Mouse (Mus musculus) lung, postnatal 0 days (tissue): Measurements from ENCODE around the gene Pygm.

Experiments
- CTCF ChIP-seq: IDR thresholded peaks from 2 replicates; pipeline ENCODE4 v1.5.1; 2016; ENCODE audit warnings: antibody characterized with exemption, mild to moderate bottlenecking
- EP300 ChIP-seq: IDR thresholded peaks from 2 replicates; pipeline ENCODE4 v1.6.1; 2016; ENCODE audit warnings: antibody characterized with exemption, mild to moderate bottlenecking, control low read depth

DNA sequence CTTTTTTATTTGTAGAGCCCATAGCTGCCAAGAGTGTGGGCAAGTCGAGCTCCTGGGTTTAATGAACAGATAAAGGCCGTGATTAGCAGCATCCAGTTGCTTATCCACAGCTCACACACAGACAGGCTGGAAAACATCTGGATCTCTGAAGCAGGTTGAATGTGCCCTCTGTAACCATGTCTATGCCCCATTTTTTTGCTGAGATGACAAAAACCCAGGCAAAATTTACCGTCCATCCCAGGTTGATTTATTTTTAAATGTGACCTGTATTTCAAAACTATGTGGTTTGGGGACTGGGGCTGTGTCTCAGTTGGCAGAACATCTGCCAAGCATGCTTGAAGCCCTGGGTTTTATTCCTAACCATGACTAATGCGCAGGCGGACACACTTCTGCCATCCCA, 25.0 kb downstream of the Pygm start:
- TF ChIP-seq CTCF (no peak), EP300 (no peak)
